Mouse (Mus musculus) forebrain, embryonic 16.5 days (tissue): Measurements from ENCODE around the gene Gtpbp4. TPM values are rescaled to one million over a fixed set of nuclear protein-coding genes. Genes with fewer than 3 reads are reported as not detected.
"Not testable (repeated sequence)": the region's sequence is repeated elsewhere in the genome, so short reads cannot be mapped to it uniquely, and the experiment has no call there.

Experiments used
- ATAC-seq: fragments of 200-750 bp; cut with Nextera tagmentation; 2 replicates; pipeline ENCODE4 v1.8.0; 2017; ENCODE audit warnings: mild to moderate bottlenecking, moderate library complexity
- H3K27ac ChIP-seq: fragments of 300-500 bp; sonication (generic); 2 replicates; pipeline ENCODE4 v1.5.1; 2014; ENCODE audit warnings: low read length, control low read depth
- H3K27me3 ChIP-seq: fragments of 300-500 bp; sonication (generic); replicated peaks from 2 replicates; pipeline ENCODE4 v1.6.1; 2014; ENCODE audit warnings: low read length; ENCODE audit not compliant: control insufficient read depth, insufficient read depth
- H3K36me3 ChIP-seq: fragments of 300-500 bp; sonication (generic); 2 replicates; pipeline ENCODE4 v1.6.1; 2014; ENCODE audit not compliant: control insufficient read depth, insufficient read depth
- H3K4me1 ChIP-seq: fragments of 300-500 bp; sonication (generic); replicated peaks from 2 replicates; pipeline ENCODE4 v1.6.1; 2014; ENCODE audit warnings: low read length; ENCODE audit not compliant: control insufficient read depth, insufficient read depth
- H3K4me2 ChIP-seq: fragments of 300-500 bp; sonication (generic); 2 replicates; pipeline ENCODE4 v1.6.1; 2014; ENCODE audit warnings: mild to moderate bottlenecking, low read length, control low read depth
- H3K4me3 ChIP-seq: fragments of 300-500 bp; sonication (generic); replicated peaks from 2 replicates; pipeline ENCODE4 v1.5.1; 2014; ENCODE audit warnings: mild to moderate bottlenecking, low read length, control low read depth
- H3K9ac ChIP-seq: fragments of 300-500 bp; sonication (generic); replicated peaks from 2 replicates; pipeline ENCODE4 v1.6.1; 2014; ENCODE audit warnings: low read depth, low read length, control low read depth
- H3K9me3 ChIP-seq: fragments of 300-500 bp; sonication (generic); 2 replicates; pipeline ENCODE4 v1.6.1; 2016; ENCODE audit warnings: low read length; ENCODE audit not compliant: control insufficient read depth
- WGBS: fragments of 180-500 bp; shearing (Covaris S2); extraction: QIAGEN DNeasy Blood & Tissue Kit; methylation state at CpG from one replicate; pipeline ENCODE4 v1.1.7; 2014; 5-methylcytosine and 5-hydroxymethylcytosine counted together
- polyA plus RNA-seq: library from polyadenylated mRNA; unstranded; fragments of >200 nt; fragmentation: Nextera tagmentation; extraction: Ambion mirVana; gene quantifications from 2 replicates; pipeline ENCODE4 v1.2.1, GENCODE M21; 2015

Gtpbp4 gene
- polyA plus RNA-seq, 1 experiment from 2014 or later: 78.4 TPM

GRCm38 (mm10) chr13:9019713-9020112 lies 23.8 kb upstream of the Gtpbp4 start:
- Histone ChIP-seq H3K4me3 (no peak overlapping the region), H3K27me3 (no peaks in the 10 kb centered on the region), H3K27ac (no peak overlapping the region), H3K36me3 (no peaks in the 10 kb centered on the region), H3K4me1 (no peaks in the 10 kb centered on the region), H3K4me2 (no peak overlapping the region), H3K9ac (no peak overlapping the region), H3K9me3 (no peaks in the 10 kb centered on the region)
- 78% methylated on average over 4 of the region's 4 CpGs for WGBS
- ATAC-seq: no peak

- H3K4me2 ChIP-seq: no peak overlapping the region
- no peak overlapping the region for H3K27ac ChIP-seq
- H3K36me3 ChIP-seq: no peaks in the 10 kb centered on the region
- H3K9ac ChIP-seq: no peak overlapping the region
- no peak for ATAC-seq
- no peaks in the 10 kb centered on the region for H3K27me3 ChIP-seq
- no peaks in the 10 kb centered on the region for H3K9me3 ChIP-seq
- 77% methylated on average over 2 of the region's 2 CpGs for WGBS
- H3K4me1 ChIP-seq: no peaks in the 10 kb centered on the region
- no peak overlapping the region for H3K4me3 ChIP-seq
Observed at GRCm38 (mm10) chr13:9018974-9019587, 23.2 kb upstream of the Gtpbp4 start.

GRCm38 (mm10) chr13:9017190-9017589 lies 21.3 kb upstream of the Gtpbp4 start:
- no peak for ATAC-seq
- Histone ChIP-seq H3K4me1 (no peaks in the 10 kb centered on the region), H3K27ac (no peak overlapping the region), H3K4me3 (no peak overlapping the region), H3K27me3 (no peaks in the 10 kb centered on the region), H3K36me3 (no peaks in the 10 kb centered on the region), H3K4me2 (no peak overlapping the region), H3K9ac (no peak overlapping the region), H3K9me3 (no peaks in the 10 kb centered on the region)
- WGBS: 2% methylated on average over 8 of the region's 8 CpGs

GRCm38 (mm10) chr13:9014431-9014830 lies 18.5 kb upstream of the Gtpbp4 start:
- WGBS: 45% methylated on average over 3 of the region's 3 CpGs
- ATAC-seq: no peak
- no peaks in the 10 kb centered on the region for H3K4me1 ChIP-seq
- H3K27ac ChIP-seq: no peak overlapping the region
- H3K9ac ChIP-seq: no peak overlapping the region
- H3K36me3 ChIP-seq: no peaks in the 10 kb centered on the region
- no peaks in the 10 kb centered on the region for H3K27me3 ChIP-seq
- H3K4me3 ChIP-seq: no peak overlapping the region
- H3K4me2 ChIP-seq: no peak overlapping the region
- H3K9me3 ChIP-seq: no peaks in the 10 kb centered on the region

GRCm38 (mm10) chr13:9013483-9013882 lies 17.6 kb upstream of the Gtpbp4 start:
- Histone ChIP-seq H3K27me3 (no peaks in the 10 kb centered on the region), H3K9me3 (no peaks in the 10 kb centered on the region), H3K4me2 (no peak overlapping the region), H3K27ac (no peak overlapping the region), H3K9ac (no peak overlapping the region), H3K36me3 (no peaks in the 10 kb centered on the region), H3K4me3 (no peak overlapping the region), H3K4me1 (no peaks in the 10 kb centered on the region)
- 79% methylated on average over 1 of the region's 1 CpGs for WGBS
- no peak for ATAC-seq

DNA sequence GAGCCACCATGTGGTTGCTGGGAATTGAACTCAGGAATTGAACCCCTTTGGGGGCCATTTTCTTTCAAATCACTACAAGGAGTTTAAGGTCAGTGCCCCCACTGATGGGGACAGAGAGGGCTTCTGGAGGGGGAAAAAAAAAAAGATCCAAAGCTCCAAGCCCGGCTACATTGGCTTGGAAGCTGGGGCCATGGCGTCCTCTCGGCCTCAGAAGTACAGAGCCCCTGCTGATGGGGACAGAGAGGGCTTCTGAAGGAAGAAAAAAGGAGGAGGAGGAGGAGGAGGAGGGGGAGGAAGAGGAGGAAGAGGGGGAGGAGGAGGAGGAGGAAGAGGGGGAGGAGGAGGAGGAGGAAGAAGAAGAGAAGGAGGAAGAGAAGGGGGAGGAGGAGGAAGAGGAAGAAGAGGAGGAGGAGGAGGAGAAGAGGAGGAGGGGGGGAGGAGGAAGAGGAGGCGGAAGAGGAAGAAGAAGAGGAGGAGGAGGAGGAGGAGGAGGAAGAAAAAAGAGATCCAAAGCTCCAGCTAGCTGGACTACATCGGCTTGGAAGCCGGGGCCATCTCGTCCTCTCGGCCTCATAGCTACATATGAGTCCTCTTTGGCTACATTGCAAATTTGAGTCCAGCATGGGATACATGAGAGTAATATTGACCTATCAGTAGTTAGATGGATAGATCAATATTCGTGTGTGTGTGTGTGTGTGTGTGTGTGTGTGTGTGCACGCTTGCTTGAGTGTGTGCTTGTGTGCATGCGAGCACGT lies 15.9 kb upstream of the Gtpbp4 start:
- Histone ChIP-seq H3K27ac (no peak overlapping the region), H3K9me3 (no peaks in the 10 kb centered on the region), H3K36me3 (no peaks in the 10 kb centered on the region), H3K4me2 (no peak overlapping the region), H3K27me3 (no peaks in the 10 kb centered on the region), H3K9ac (no peak overlapping the region), H3K4me3 (no peak overlapping the region), H3K4me1 (no peaks in the 10 kb centered on the region)
- no peak for ATAC-seq
- 54% methylated on average over 12 of the region's 12 CpGs for WGBS

DNA sequence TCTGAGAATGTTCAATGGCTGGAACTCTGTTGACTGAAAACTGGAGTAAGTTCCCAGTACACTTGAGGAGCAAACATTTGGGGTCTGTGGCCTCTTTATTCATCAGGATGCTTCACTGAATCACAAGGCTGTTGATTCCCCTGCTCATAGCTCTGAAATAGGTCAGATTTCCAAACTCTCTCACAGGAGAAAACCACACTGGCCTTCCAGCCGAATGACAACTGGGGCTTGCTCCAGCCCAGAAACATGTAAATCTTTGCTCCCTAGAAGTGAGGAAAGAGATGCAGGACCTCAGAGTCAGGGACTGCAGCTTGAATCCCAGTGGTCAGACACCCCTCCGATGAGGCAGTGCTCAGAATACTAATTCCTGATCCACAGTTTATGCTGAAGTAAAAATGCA lies 7.4 kb upstream of the Gtpbp4 start:
- Histone ChIP-seq H3K4me2 (no peak overlapping the region), H3K9me3 (no peaks in the 10 kb centered on the region), H3K4me1 (no peaks in the 10 kb centered on the region), H3K9ac (no peak overlapping the region), H3K36me3 (no peaks in the 10 kb centered on the region), H3K4me3 (no peak overlapping the region), H3K27me3 (no peaks in the 10 kb centered on the region), H3K27ac (no peak overlapping the region)
- ATAC-seq: no peak
- 78% methylated on average over 2 of the region's 2 CpGs for WGBS

- no peaks in the 10 kb centered on the region for H3K36me3 ChIP-seq
- WGBS: 90% methylated on average over 8 of the region's 8 CpGs
- H3K9ac ChIP-seq: no peak overlapping the region
- no peaks in the 10 kb centered on the region for H3K27me3 ChIP-seq
- no peak overlapping the region for H3K4me3 ChIP-seq
- no peak overlapping the region for H3K4me2 ChIP-seq
- peaks cover 11% of the 10 kb centered on the region for H3K4me1 ChIP-seq
- H3K27ac ChIP-seq: no peak overlapping the region
- no peaks in the 10 kb centered on the region for H3K9me3 ChIP-seq
- ATAC-seq: no peak
Observed at GRCm38 (mm10) chr13:8999464-8999863, 3.6 kb upstream of the Gtpbp4 start.

GRCm38 (mm10) chr13:8997221-8997620 lies 1.3 kb upstream of the Gtpbp4 start:
- not testable (repeated sequence) for ATAC-seq, H3K27me3 ChIP-seq, H3K4me3 ChIP-seq, H3K36me3 ChIP-seq, H3K9me3 ChIP-seq, H3K4me2 ChIP-seq, H3K27ac ChIP-seq, H3K9ac ChIP-seq
- WGBS: 86% methylated on average over 5 of the region's 5 CpGs
- peaks cover 14% of the 10 kb centered on the region for H3K4me1 ChIP-seq
